Mouse (Mus musculus) forebrain, embryonic 12.5 days (tissue): ENCODE data around the gene Hsd3b7. TPM values are rescaled to one million over a fixed set of nuclear protein-coding genes. Genes with fewer than 3 reads are reported as not detected.

ENCODE experiments used
- ATAC-seq: fragments of 200-750 bp; cut with Nextera tagmentation; 2 replicates; pipeline ENCODE4 v1.8.0; 2017; ENCODE audit warnings: moderate TSS enrichment; ENCODE audit not compliant: low FRiP score
- H3K27ac ChIP-seq: fragments of 300-500 bp; sonication (generic); 2 replicates; pipeline ENCODE4 v1.5.1; 2016; ENCODE audit warnings: mild to moderate bottlenecking
- H3K27me3 ChIP-seq: fragments of 300-500 bp; sonication (generic); 2 replicates; pipeline ENCODE4 v1.6.1; 2016; ENCODE audit warnings: mild to moderate bottlenecking
- H3K36me3 ChIP-seq: fragments of 300-500 bp; sonication (generic); replicated peaks from 2 replicates; pipeline ENCODE4 v1.6.1; 2016; ENCODE audit warnings: mild to moderate bottlenecking
- H3K4me1 ChIP-seq: fragments of 300-500 bp; sonication (generic); 2 replicates; pipeline ENCODE4 v1.6.1; 2016
- H3K4me2 ChIP-seq: fragments of 300-500 bp; sonication (generic); 2 replicates; pipeline ENCODE4 v1.6.1; 2016; ENCODE audit warnings: mild to moderate bottlenecking, moderate library complexity
- H3K4me3 ChIP-seq: fragments of 300-500 bp; sonication (generic); replicated peaks from 2 replicates; pipeline ENCODE4 v1.5.1; 2016; ENCODE audit warnings: mild to moderate bottlenecking
- H3K9ac ChIP-seq: fragments of 300-500 bp; sonication (generic); 2 replicates; pipeline ENCODE4 v1.6.1; 2016; ENCODE audit warnings: mild to moderate bottlenecking
- H3K9me3 ChIP-seq: fragments of 300-500 bp; sonication (generic); 2 replicates; pipeline ENCODE4 v1.6.1; 2016
- WGBS: fragments of 180-500 bp; shearing (Covaris S2); methylation state at CpG from one replicate; pipeline ENCODE4 v1.1.7; 2016; 5-methylcytosine and 5-hydroxymethylcytosine counted together
- polyA plus RNA-seq: library from polyadenylated mRNA; unstranded; fragments of >200 nt; fragmentation: Nextera tagmentation; extraction: Ambion mirVana; gene quantifications from 2 replicates; pipeline ENCODE4 v1.2.1, GENCODE M21; 2016

The Hsd3b7 gene
- polyA plus RNA-seq, 1 experiment from 2014 or later = 7.6 TPM

DNA sequence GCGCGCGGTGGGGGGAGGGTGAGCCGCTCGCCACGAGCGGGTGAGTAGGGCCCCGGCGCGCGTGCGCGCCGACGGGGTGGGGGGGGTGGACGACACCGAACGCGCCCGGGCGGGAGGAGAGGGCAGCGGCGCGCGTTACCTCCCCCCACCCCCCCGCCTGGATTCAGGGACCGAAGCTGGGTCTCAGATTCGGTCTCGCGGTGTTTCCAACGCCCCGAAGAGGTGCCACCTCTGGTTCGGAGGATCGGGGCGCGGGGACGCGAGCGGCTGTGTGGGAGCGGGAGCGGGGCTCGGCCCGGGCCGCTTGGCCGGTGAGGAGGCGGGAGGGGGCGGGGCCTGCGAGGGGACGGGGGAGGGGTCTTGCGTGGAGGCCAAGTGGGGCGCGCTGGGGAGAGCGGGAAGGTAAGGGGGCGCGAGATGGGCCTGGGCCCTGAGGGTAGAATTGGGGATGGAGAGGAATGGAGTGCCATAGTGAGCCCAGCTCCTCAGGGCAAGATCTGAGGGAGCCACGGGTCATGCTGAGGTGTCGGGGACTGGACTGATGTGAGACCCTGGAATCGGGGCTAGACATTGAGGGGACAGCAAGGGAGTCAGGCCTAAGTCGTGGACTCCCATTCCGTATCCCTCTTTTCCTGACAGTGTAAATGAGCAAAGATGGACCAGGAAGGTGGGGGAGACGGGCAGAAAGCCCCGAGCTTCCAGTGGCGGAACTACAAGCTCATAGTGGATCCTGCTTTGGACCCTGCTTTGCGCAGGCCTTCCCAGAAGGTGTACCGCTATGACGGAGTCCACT lies 22.7 kb upstream of the Hsd3b7 start:
- H3K4me1 ChIP-seq = peaks cover 12% of the 10 kb centered on the region
- H3K4me2 ChIP-seq = peak overlapping the region; percentile 88
- H3K4me3 ChIP-seq = peak overlapping the region; percentile 97
- H3K36me3 ChIP-seq = peaks cover 43% of the 10 kb centered on the region
- H3K9me3 ChIP-seq = no peaks in the 10 kb centered on the region
- no peaks in the 10 kb centered on the region for H3K27me3 ChIP-seq
- WGBS = 3% methylated on average over 53 of the region's 66 CpGs
- peak overlapping the region; percentile 98 for H3K27ac ChIP-seq
- ATAC-seq = peak; percentile 63
- peak overlapping the region; percentile 94 for H3K9ac ChIP-seq

DNA sequence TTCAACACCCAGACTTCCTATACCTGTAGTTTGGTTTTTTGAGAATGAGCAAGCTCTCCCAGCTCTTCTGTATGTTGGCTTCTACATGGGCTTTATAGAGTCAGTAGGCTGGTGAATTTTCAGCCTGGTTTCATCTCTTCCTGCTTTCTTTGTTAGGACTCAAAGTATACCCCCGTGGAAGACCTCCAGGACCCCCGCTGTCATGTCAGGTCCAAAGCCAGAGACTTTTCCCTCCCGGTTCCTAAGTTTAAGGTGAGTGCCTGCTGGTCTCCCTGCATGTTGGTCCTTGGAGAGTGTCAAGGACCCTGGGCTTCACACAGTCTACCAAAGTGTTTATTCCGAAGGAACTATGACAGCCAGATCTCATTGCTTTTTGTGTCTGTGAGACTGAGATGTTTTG lies 22.1 kb upstream of the Hsd3b7 start:
- Histone ChIP-seq H3K36me3 (peaks cover 49% of the 10 kb centered on the region), H3K27me3 (no peaks in the 10 kb centered on the region), H3K27ac (no peak overlapping the region), H3K9ac (peak overlapping the region; percentile 94), H3K4me1 (peaks cover 12% of the 10 kb centered on the region), H3K4me2 (peak overlapping the region; percentile 88), H3K4me3 (peak overlapping the region; percentile 97), H3K9me3 (no peaks in the 10 kb centered on the region)
- 76% methylated on average over 4 of the region's 4 CpGs for WGBS
- no peak for ATAC-seq

DNA sequence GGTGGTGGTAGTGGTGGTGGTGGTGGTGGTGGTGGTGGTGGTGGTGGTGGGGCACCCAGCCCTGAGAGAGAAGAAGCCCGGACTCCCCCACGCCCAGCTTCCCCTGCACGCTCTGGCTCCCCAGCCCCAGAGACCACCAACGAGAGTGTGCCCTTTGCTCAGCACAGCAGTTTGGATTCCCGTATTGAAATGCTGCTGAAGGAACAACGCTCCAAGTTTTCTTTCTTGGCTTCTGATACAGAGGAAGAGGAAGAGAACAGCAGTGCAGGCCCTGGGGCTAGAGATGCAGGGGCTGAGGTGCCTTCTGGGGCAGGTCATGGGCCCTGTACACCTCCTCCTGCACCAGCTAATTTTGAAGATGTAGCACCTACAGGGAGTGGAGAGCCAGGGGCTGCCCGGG lies 15.1 kb upstream of the Hsd3b7 start, which contains the start of gene Gm49388:
TSS of gene Gm49388 (plus strand) at position 301 of the 400 bp plus-strand sequence.
- WGBS = 96% methylated on average over 7 of the region's 7 CpGs
- H3K4me1 ChIP-seq = no peaks in the 10 kb centered on the region
- no peaks in the 10 kb centered on the region for H3K9me3 ChIP-seq
- H3K4me2 ChIP-seq = no peak within 1 kb of the TSS
- no peak within 1 kb of the TSS for H3K4me3 ChIP-seq
- H3K27ac ChIP-seq = no peak within 1 kb of the TSS
- no peak for ATAC-seq
- H3K9ac ChIP-seq = no peak within 1 kb of the TSS
- H3K36me3 ChIP-seq = peaks cover 99% of the 10 kb centered on the region
- H3K27me3 ChIP-seq = no peaks in the 10 kb centered on the region

DNA sequence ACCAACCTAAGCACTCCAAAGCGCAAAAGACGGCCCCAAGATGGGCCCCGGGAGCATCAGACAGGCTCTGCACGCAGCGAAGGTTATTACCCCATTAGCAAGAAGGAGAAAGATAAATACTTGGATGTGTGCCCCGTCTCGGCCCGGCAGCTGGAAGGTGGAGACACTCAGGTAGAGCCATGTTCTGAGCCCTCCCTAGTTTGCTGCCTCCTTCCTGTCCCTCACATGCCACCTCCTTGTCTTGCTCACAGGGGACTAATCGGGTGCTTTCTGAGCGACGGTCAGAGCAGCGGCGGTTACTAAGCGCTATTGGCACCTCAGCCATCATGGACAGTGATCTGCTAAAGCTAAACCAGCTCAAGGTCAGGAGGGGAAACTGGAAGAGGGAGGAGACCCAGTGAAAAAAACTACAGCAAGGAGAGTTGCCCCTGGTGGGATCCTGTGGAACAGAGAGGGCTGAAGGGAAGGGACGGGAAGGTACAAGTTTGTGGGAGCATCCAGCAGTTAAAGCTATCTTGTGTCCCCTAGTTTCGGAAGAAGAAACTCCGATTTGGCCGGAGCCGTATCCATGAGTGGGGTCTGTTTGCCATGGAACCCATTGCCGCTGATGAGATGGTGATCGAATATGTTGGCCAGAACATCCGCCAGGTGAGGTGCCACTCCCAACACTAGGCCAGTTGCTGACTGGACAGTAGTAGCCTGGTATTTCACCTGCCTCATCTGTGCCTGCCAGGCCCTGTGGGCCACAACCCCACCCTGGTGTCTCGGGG lies 3.1 kb upstream of the Hsd3b7 start:
- H3K4me1 ChIP-seq = peaks cover 2% of the 10 kb centered on the region; the same call in 1 of the 2 replicates

DNA sequence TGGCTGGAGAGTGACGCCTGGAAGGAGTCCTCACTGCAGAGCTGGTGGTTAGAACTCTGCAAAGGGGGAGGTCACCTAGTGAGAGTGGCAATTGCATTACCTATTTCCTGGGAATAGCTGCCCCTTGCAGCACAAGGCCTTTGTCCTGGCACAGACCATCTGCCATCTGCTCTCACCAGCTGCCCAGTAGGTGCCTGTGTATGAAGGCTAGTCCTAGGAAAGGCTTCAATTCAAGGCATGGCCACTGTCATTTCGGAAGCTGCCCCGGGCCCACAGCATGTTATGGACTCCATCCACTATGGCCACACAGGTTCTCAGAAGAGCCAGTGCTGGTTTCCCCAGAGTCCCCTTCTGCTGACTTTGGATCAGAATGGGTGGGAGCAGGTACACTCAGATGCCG lies 1.8 kb upstream of the Hsd3b7 start:
- Histone ChIP-seq H3K4me3 (no peak overlapping the region), H3K27me3 (no peaks in the 10 kb centered on the region), H3K9ac (no peak overlapping the region), H3K9me3 (no peaks in the 10 kb centered on the region), H3K36me3 (peaks cover 71% of the 10 kb centered on the region), H3K4me2 (no peak overlapping the region), H3K4me1 (peaks cover 2% of the 10 kb centered on the region; the same call in 1 of the 2 replicates), H3K27ac (no peak overlapping the region)
- ATAC-seq = no peak
- 90% methylated on average over 4 of the region's 4 CpGs for WGBS

More for the DNA sequence above, 3.1 kb upstream of the Hsd3b7 start:
- Histone ChIP-seq H3K4me2 (no peak overlapping the region), H3K36me3 (peaks cover 80% of the 10 kb centered on the region), H3K9ac (no peak overlapping the region), H3K9me3 (no peaks in the 10 kb centered on the region), H3K4me3 (no peak overlapping the region), H3K27ac (no peak overlapping the region), H3K27me3 (no peaks in the 10 kb centered on the region)
- WGBS = 93% methylated on average over 23 of the region's 23 CpGs
- ATAC-seq = no peak

DNA sequence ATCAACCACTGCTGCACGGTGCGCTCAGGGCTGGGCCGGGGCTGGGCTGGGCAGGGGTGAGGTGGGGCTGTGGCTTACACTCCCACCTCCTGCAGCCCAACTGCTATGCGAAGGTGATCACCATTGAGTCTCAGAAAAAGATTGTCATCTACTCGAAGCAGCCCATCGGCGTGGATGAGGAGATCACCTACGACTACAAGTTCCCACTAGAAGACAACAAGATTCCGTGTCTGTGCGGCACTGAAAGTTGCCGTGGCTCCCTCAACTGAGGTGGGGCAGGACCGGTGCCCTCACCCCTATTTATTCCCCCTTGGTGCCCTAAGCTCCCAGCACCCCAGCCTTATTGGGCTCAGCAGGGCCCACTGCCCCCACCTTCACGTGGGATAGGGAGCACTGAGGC lies 1.2 kb upstream of the Hsd3b7 start:
- Histone ChIP-seq H3K27ac (no peak overlapping the region), H3K4me3 (no peak overlapping the region), H3K4me1 (peaks cover 2% of the 10 kb centered on the region; the same call in 1 of the 2 replicates), H3K27me3 (no peaks in the 10 kb centered on the region), H3K36me3 (peaks cover 71% of the 10 kb centered on the region), H3K4me2 (no peak overlapping the region), H3K9me3 (no peaks in the 10 kb centered on the region), H3K9ac (no peak overlapping the region)
- WGBS = 91% methylated on average over 13 of the region's 13 CpGs
- no peak for ATAC-seq

DNA sequence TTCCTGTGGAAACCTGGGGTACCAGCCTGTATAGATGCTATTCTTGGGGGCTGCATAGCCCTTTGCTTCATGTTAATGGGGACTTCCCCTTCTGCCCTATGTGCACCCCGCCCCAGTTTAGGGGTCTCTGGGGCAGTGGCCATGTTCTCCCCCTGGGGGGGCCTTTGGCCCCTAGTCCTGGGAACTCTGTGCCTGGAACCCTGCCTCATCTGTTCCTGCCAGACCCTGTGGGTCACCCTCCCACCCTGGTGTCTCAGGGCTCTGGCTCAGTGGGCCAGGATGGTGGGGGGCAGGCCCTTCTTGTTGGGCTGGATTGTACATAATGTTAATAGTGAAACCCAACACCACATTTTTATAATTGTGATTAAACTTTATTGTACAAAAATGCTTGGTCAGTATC lies 666 bp upstream of the Hsd3b7 start:
- H3K4me3 ChIP-seq = no peak overlapping the region
- no peak overlapping the region for H3K27ac ChIP-seq
- H3K9ac ChIP-seq = no peak overlapping the region
- 89% methylated on average over 1 of the region's 1 CpGs for WGBS
- H3K36me3 ChIP-seq = peaks cover 72% of the 10 kb centered on the region
- H3K4me1 ChIP-seq = peaks cover 2% of the 10 kb centered on the region; the same call in 1 of the 2 replicates
- H3K27me3 ChIP-seq = no peaks in the 10 kb centered on the region
- no peak overlapping the region for H3K4me2 ChIP-seq
- ATAC-seq = no peak
- no peaks in the 10 kb centered on the region for H3K9me3 ChIP-seq

DNA sequence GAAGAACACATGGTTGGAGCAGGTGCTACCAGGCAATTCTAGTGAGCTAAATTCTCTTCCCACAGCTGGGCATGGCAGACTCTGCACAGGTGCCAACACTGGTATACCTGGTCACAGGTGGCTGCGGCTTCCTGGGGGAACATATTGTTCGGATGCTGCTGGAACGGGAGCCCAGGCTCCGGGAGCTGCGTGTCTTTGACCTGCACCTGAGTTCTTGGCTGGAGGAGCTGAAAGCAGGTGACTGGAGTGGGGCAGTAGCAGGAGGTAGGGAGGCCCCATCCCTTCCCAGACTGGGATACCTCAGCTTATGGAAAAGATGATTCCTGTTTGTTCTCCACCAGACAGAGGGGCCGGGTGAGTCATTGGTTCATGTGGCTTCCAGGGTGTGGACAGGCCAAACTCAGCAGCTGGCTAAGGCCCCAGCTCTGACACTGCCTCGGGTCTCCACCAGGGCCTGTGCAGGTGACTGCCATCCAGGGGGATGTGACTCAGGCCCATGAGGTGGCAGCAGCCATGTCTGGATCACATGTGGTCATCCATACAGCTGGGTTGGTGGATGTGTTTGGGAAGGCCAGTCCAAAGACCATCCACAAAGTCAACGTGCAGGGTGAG lies 712 bp downstream of the Hsd3b7 start:
- Histone ChIP-seq H3K9ac (no peak overlapping the region), H3K4me2 (no peak overlapping the region), H3K4me1 (peaks cover 2% of the 10 kb centered on the region; the same call in 1 of the 2 replicates), H3K36me3 (peaks cover 58% of the 10 kb centered on the region), H3K27ac (no peak overlapping the region), H3K4me3 (no peak overlapping the region), H3K9me3 (no peaks in the 10 kb centered on the region), H3K27me3 (no peaks in the 10 kb centered on the region)
- 0 out of 2 replicates have a peak, but pooled peaks have one; percentile 41 for ATAC-seq
- WGBS = 92% methylated on average over 8 of the region's 8 CpGs

DNA sequence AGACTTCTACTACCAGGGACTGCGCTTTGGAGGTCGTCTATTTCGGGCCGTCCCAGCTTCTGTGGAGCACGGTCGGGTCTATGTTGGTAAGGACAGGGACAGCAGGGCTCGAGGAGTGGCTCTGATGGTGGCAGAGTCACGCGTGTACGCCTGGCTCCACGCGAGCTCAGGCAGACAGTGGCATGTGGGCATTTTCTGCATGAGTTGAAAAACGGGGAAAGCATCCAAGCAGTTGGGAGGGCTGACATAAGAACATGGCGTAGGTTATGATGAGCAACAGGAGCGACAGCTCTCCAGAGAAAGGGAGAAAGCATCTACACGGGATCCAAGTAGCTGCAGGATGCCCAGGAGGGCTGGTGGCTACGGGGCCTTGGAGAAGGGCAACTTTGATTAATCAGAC lies 1.9 kb downstream of the Hsd3b7 start:
- H3K4me2 ChIP-seq = no peak overlapping the region
- H3K27me3 ChIP-seq = no peaks in the 10 kb centered on the region
- H3K9ac ChIP-seq = no peak overlapping the region
- WGBS = 94% methylated on average over 17 of the region's 17 CpGs
- H3K9me3 ChIP-seq = no peaks in the 10 kb centered on the region
- peaks cover 53% of the 10 kb centered on the region for H3K36me3 ChIP-seq
- peaks cover 2% of the 10 kb centered on the region; the same call in 1 of the 2 replicates for H3K4me1 ChIP-seq
- no peak overlapping the region for H3K4me3 ChIP-seq
- H3K27ac ChIP-seq = no peak overlapping the region
- no peak for ATAC-seq

DNA sequence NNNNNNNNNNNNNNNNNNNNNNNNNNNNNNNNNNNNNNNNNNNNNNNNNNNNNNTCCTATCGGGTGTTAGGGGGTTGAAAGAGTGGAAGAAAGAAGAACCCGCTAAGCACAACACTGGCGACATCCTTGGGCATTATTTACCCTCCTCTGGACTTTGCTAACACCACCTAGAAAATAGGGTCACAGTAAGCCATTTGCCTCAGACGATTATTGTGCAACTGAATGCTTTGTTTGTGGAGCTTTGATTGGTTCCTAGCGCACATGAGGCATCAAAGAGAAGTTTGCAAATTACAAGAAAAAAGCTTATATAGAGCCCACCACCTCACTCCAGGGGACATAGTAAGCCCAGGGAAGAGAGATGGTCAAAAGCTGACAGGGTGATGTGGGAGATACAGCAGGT lies 8.4 kb downstream of the Hsd3b7 start:
- no peak overlapping the region for H3K4me3 ChIP-seq

DNA sequence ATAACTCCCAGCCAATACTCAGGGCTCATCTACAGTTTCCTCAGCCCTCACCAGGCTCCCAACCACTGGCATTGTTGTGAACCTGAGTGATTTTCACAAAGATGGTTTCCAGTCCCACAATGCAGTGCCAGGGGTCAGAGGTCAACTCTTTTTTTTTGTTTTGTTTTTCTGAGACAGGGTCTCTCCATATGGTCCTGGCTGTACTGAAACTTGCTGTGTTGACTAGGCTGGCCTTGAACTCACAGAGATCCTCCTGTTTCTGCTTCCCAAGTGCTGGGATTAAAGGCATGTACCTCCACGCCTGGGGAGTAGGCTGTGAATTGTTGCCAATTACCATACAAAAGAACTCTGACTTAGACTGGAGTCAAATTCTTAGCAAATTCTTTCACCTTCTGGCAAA lies 9.4 kb downstream of the Hsd3b7 start:
- H3K36me3 ChIP-seq = peaks cover 48% of the 10 kb centered on the region
- H3K4me1 ChIP-seq = no peaks in the 10 kb centered on the region
- no peak overlapping the region for H3K4me2 ChIP-seq
- no peaks in the 10 kb centered on the region for H3K27me3 ChIP-seq
- H3K4me3 ChIP-seq = no peak overlapping the region
- ATAC-seq = no peak
- H3K9me3 ChIP-seq = no peaks in the 10 kb centered on the region
- H3K27ac ChIP-seq = no peak overlapping the region
- WGBS = 84% methylated on average over 1 of the region's 1 CpGs
- H3K9ac ChIP-seq = no peak overlapping the region

More for the DNA sequence above, 8.4 kb downstream of the Hsd3b7 start:
- peaks cover 47% of the 10 kb centered on the region for H3K36me3 ChIP-seq
- H3K27me3 ChIP-seq = no peaks in the 10 kb centered on the region
- no peaks in the 10 kb centered on the region for H3K4me1 ChIP-seq
- no peaks in the 10 kb centered on the region for H3K9me3 ChIP-seq
- H3K9ac ChIP-seq = no peak overlapping the region
- 66% methylated on average over 5 of the region's 5 CpGs for WGBS
- no peak overlapping the region for H3K4me2 ChIP-seq
- no peak for ATAC-seq
- H3K27ac ChIP-seq = 0 out of 2 replicates have a peak overlapping the region, but pooled peaks have one; percentile 20

DNA sequence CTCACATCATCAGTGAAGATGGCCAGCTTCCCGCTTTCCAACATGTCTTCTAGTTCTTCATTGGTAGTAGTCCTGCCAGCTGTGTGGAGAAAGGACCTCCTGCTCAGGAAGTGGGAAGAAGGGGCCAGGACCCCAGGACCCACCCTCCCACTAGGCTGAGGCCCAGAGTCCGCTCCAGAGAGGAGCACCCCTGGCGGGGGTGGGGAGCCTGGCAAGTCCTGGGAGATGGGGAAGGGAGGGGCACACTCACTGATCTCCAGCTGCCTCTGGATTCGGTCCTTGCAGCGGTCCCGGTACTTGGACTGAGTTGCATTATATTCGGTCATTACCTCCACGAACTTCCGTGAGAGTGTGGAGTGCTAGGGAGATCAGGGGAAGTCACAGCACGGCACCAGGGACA lies 10.2 kb downstream of the Hsd3b7 start:
- ATAC-seq = no peak
- H3K36me3 ChIP-seq = peaks cover 52% of the 10 kb centered on the region
- WGBS = 76% methylated on average over 10 of the region's 10 CpGs
- no peak overlapping the region for H3K9ac ChIP-seq
- no peak overlapping the region for H3K4me2 ChIP-seq
- no peaks in the 10 kb centered on the region for H3K27me3 ChIP-seq
- no peaks in the 10 kb centered on the region for H3K9me3 ChIP-seq
- no peak overlapping the region for H3K4me3 ChIP-seq
- H3K27ac ChIP-seq = no peak overlapping the region
- H3K4me1 ChIP-seq = no peaks in the 10 kb centered on the region
